Mouse (Mus musculus) heart, embryonic 13.5 days (tissue): Measurements from ENCODE around the gene Zbtb18. TPM values are rescaled to one million over a fixed set of nuclear protein-coding genes. Genes with fewer than 3 reads are reported as not detected.

ENCODE experiments used
- ATAC-seq: fragments of 200-750 bp; cut with Nextera tagmentation; 2 replicates; pipeline ENCODE4 v1.8.0; 2017; ENCODE audit warnings: moderate TSS enrichment; ENCODE audit not compliant: insufficient number of reproducible peaks, low FRiP score, low TSS enrichment; ENCODE audit errors: extremely low read depth
- H3K27ac ChIP-seq: fragments of 300-500 bp; sonication (generic); replicated peaks from 2 replicates; pipeline ENCODE4 v1.5.1; 2015; ENCODE audit warnings: moderate library complexity, mild to moderate bottlenecking, inconsistent platforms
- H3K27me3 ChIP-seq: fragments of 300-500 bp; sonication (generic); replicated peaks from 2 replicates; pipeline ENCODE4 v1.6.1; 2015; ENCODE audit warnings: mild to moderate bottlenecking, inconsistent platforms
- H3K36me3 ChIP-seq: fragments of 300-500 bp; sonication (generic); 2 replicates; pipeline ENCODE4 v1.6.1; 2015; ENCODE audit warnings: mild to moderate bottlenecking, inconsistent platforms
- H3K4me1 ChIP-seq: fragments of 300-500 bp; sonication (generic); 2 replicates; pipeline ENCODE4 v1.6.1; 2015; ENCODE audit warnings: inconsistent platforms
- H3K4me2 ChIP-seq: fragments of 300-500 bp; sonication (generic); 2 replicates; pipeline ENCODE4 v1.6.1; 2015; ENCODE audit warnings: inconsistent platforms, mild to moderate bottlenecking, moderate library complexity
- H3K4me3 ChIP-seq: fragments of 300-500 bp; sonication (generic); 2 replicates; pipeline ENCODE4 v1.5.1; 2015; ENCODE audit warnings: moderate library complexity, mild to moderate bottlenecking, inconsistent platforms
- H3K9ac ChIP-seq: fragments of 300-500 bp; sonication (generic); 2 replicates; pipeline ENCODE4 v1.6.1; 2015; ENCODE audit warnings: inconsistent platforms, mild to moderate bottlenecking, moderate library complexity
- H3K9me3 ChIP-seq: fragments of 300-500 bp; sonication (generic); 2 replicates; pipeline ENCODE4 v1.6.1; 2016; ENCODE audit warnings: inconsistent platforms
- WGBS: fragments of 180-500 bp; shearing (Covaris S2); methylation state at CpG from one replicate; pipeline ENCODE4 v1.1.7; 2015; ENCODE audit warnings: mixed read lengths; 5-methylcytosine and 5-hydroxymethylcytosine counted together
- polyA plus RNA-seq: library from polyadenylated mRNA; unstranded; fragments of >200 nt; fragmentation: Nextera tagmentation; extraction: Ambion mirVana; gene quantifications from 2 replicates; pipeline ENCODE4 v1.2.1, GENCODE M21; 2015

Zbtb18 gene
- polyA plus RNA-seq, 1 experiment from 2014 or later, result 2.0 TPM

GRCm38 (mm10) chr1:177440411-177440810, 1.7 kb upstream of the Zbtb18 start:
- H3K27me3 ChIP-seq, result no peaks in the 10 kb centered on the region
- no peak for ATAC-seq
- H3K9ac ChIP-seq, result peak overlapping the region; percentile 91
- no peaks in the 10 kb centered on the region for H3K36me3 ChIP-seq
- peaks cover 28% of the 10 kb centered on the region for H3K4me1 ChIP-seq
- 8% methylated on average over 2 of the region's 2 CpGs for WGBS
- no peak overlapping the region for H3K27ac ChIP-seq
- no peaks in the 10 kb centered on the region for H3K9me3 ChIP-seq
- peak overlapping the region; percentile 89 for H3K4me3 ChIP-seq
- H3K4me2 ChIP-seq, result peak overlapping the region; percentile 82

GRCm38 (mm10) chr1:177440981-177441491, 1.1 kb upstream of the Zbtb18 start:
- ATAC-seq, result no peak
- Histone ChIP-seq H3K27me3 (no peaks in the 10 kb centered on the region), H3K4me2 (peak overlapping the region; percentile 82), H3K36me3 (no peaks in the 10 kb centered on the region), H3K4me3 (peak overlapping the region; percentile 89), H3K9ac (peak overlapping the region; percentile 91), H3K27ac (peak overlapping the region; percentile 99), H3K4me1 (peaks cover 33% of the 10 kb centered on the region), H3K9me3 (no peaks in the 10 kb centered on the region)
- under 1% methylated on average over 6 of the region's 6 CpGs for WGBS

GRCm38 (mm10) chr1:177441492-177442195, 507 bp upstream of the Zbtb18 start:
- H3K9me3 ChIP-seq, result no peaks in the 10 kb centered on the region
- peak overlapping the region; percentile 99 for H3K27ac ChIP-seq
- no peaks in the 10 kb centered on the region for H3K36me3 ChIP-seq
- peak overlapping the region; percentile 82 for H3K4me2 ChIP-seq
- H3K9ac ChIP-seq, result peak overlapping the region; percentile 91
- H3K4me3 ChIP-seq, result peak overlapping the region; percentile 89
- WGBS, result under 1% methylated on average over 73 of the region's 87 CpGs
- peak; percentile 99 for ATAC-seq
- no peaks in the 10 kb centered on the region for H3K27me3 ChIP-seq
- peaks cover 38% of the 10 kb centered on the region for H3K4me1 ChIP-seq

GRCm38 (mm10) chr1:177442821-177443723, 921 bp downstream of the Zbtb18 start:
- Histone ChIP-seq H3K9me3 (no peaks in the 10 kb centered on the region), H3K27me3 (no peaks in the 10 kb centered on the region), H3K9ac (peak overlapping the region; percentile 97), H3K4me1 (peaks cover 49% of the 10 kb centered on the region), H3K4me2 (peak overlapping the region; percentile 87), H3K4me3 (peak overlapping the region; percentile 89), H3K36me3 (peaks cover 12% of the 10 kb centered on the region), H3K27ac (peak overlapping the region; percentile 92)
- ATAC-seq, result no peak
- WGBS, result under 1% methylated on average over 40 of the region's 62 CpGs

GRCm38 (mm10) chr1:177443724-177444482, 1.8 kb downstream of the Zbtb18 start:
- Histone ChIP-seq H3K4me3 (peak overlapping the region; percentile 89), H3K4me2 (peak overlapping the region; percentile 87), H3K9me3 (no peaks in the 10 kb centered on the region), H3K27me3 (no peaks in the 10 kb centered on the region), H3K27ac (peak overlapping the region; percentile 92; the same call in 1 of the 2 replicates), H3K4me1 (peaks cover 49% of the 10 kb centered on the region), H3K36me3 (peaks cover 20% of the 10 kb centered on the region), H3K9ac (peak overlapping the region; percentile 97)
- no peak for ATAC-seq
- WGBS, result 36% methylated on average over 9 of the region's 9 CpGs

GRCm38 (mm10) chr1:177444483-177444810, 2.3 kb downstream of the Zbtb18 start:
- Histone ChIP-seq H3K9me3 (no peaks in the 10 kb centered on the region), H3K9ac (peak overlapping the region; percentile 97; the same call in 1 of the 2 replicates), H3K4me2 (peak overlapping the region; percentile 87), H3K4me3 (peak overlapping the region; percentile 89), H3K27ac (no peak overlapping the region), H3K4me1 (peaks cover 49% of the 10 kb centered on the region), H3K36me3 (peaks cover 24% of the 10 kb centered on the region), H3K27me3 (no peaks in the 10 kb centered on the region)
- ATAC-seq, result no peak
- 34% methylated on average over 3 of the region's 3 CpGs for WGBS

GRCm38 (mm10) chr1:177444941-177445340, 2.8 kb downstream of the Zbtb18 start:
- Histone ChIP-seq H3K27me3 (no peaks in the 10 kb centered on the region), H3K36me3 (peaks cover 24% of the 10 kb centered on the region), H3K9me3 (no peaks in the 10 kb centered on the region), H3K27ac (no peak overlapping the region), H3K4me2 (peak overlapping the region; percentile 87), H3K4me1 (peaks cover 49% of the 10 kb centered on the region), H3K4me3 (no peak overlapping the region), H3K9ac (no peak overlapping the region)
- 62% methylated on average over 5 of the region's 5 CpGs for WGBS
- no peak for ATAC-seq

- ATAC-seq, result no peak
- H3K9me3 ChIP-seq, result no peaks in the 10 kb centered on the region
- no peaks in the 10 kb centered on the region for H3K27me3 ChIP-seq
- H3K36me3 ChIP-seq, result peaks cover 24% of the 10 kb centered on the region
- H3K27ac ChIP-seq, result no peak overlapping the region
- peak overlapping the region; percentile 34; the same call in 1 of the 2 replicates for H3K9ac ChIP-seq
- no peak overlapping the region for H3K4me3 ChIP-seq
- peak overlapping the region; percentile 87 for H3K4me2 ChIP-seq
- peaks cover 46% of the 10 kb centered on the region for H3K4me1 ChIP-seq
- 43% methylated on average over 7 of the region's 7 CpGs for WGBS
Measured at GRCm38 (mm10) chr1:177445461-177446130, 3.4 kb downstream of the Zbtb18 start.

- H3K4me2 ChIP-seq, result peak overlapping the region; percentile 6; the same call in 1 of the 2 replicates
- 63% methylated on average over 9 of the region's 9 CpGs for WGBS
- H3K9me3 ChIP-seq, result no peaks in the 10 kb centered on the region
- H3K27ac ChIP-seq, result 0 out of 2 replicates have a peak overlapping the region, but pooled peaks have one; percentile 17
- peaks cover 29% of the 10 kb centered on the region for H3K36me3 ChIP-seq
- no peak overlapping the region for H3K9ac ChIP-seq
- H3K27me3 ChIP-seq, result no peaks in the 10 kb centered on the region
- H3K4me3 ChIP-seq, result no peak overlapping the region
- peaks cover 42% of the 10 kb centered on the region for H3K4me1 ChIP-seq
- no peak for ATAC-seq
Measured at GRCm38 (mm10) chr1:177447086-177447485, 4.9 kb downstream of the Zbtb18 start.

GRCm38 (mm10) chr1:177447541-177448111, 5.5 kb downstream of the Zbtb18 start:
- Histone ChIP-seq H3K4me3 (no peak overlapping the region), H3K4me1 (peaks cover 42% of the 10 kb centered on the region), H3K4me2 (peak overlapping the region; percentile 6; the same call in 1 of the 2 replicates), H3K27me3 (no peaks in the 10 kb centered on the region), H3K36me3 (peaks cover 29% of the 10 kb centered on the region), H3K9me3 (no peaks in the 10 kb centered on the region), H3K9ac (no peak overlapping the region), H3K27ac (no peak overlapping the region)
- 77% methylated on average over 12 of the region's 12 CpGs for WGBS
- ATAC-seq, result no peak
